Mouse (Mus musculus) kidney, adult 2 months (tissue): ENCODE results near the gene Armc6.

Experiments used
- CTCF ChIP-seq: fragments of 200-500 bp; conservative IDR thresholded peaks from 2 replicates; pipeline ENCODE4 v1.5.1; 2011; ENCODE audit warnings: low read depth, mild to moderate bottlenecking, control low read depth, low read length, moderate library complexity, mixed read lengths; ENCODE audit not compliant: insufficient read depth, insufficient read length
- POLR2A ChIP-seq: fragments of 200-500 bp; IDR thresholded peaks from one replicate; pipeline ENCODE4 v1.6.1; 2011; ENCODE audit warnings: low read depth, low read length, control low read depth

DNA sequence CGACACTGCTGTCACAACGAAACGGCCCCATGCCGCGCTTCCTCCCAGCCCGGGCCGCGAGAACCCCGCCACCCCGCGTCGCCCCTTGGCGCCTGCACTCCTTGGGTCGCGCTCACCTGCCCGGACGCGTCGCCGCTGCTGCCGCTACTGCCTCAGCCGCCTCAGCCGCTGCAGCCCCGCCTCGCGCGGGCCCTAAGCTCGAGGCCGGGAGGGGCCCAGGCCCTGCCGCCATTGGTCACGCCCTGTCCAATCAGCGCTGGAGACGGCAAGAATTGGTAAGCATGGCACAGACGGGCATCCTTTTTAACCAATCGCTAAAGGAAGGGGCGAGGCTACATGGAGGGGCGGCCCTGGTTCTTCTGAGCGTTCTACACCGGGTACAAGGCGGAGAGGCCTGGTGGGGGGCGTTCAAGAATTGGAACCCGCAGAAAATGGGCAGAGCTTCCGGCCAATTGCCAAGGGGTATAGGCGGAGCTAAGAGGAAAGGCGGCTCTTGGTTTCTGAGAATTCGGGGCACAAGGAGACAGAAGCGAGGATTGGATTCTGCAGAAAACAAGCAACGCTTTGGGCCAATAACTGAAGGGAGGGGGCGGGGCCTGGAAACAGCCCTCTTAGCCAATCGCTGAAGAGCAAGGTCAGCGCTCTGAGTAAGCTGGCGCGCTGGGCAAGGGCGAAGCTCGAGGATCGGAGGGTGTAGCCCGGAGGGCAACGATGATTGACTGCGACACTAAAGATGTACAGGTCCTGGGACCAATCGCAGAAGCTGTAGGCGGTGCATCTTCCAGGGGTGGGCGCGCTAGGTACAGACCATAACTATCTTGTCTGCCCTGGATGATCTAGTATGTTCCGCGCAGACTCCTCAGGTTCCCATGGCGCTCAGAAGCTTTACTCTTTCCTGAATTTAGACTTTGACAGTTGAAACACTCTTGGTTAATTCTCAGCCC lies 21.9 kb downstream of the Armc6 start, which contains the start of gene Slc25a42:
- TF ChIP-seq CTCF (no peak), POLR2A (peak; percentile 83)
